Mouse (Mus musculus) erythroblast, embryonic 14.5 days (primary cell): Measurements from ENCODE around the gene Ppm1n. TPM values are rescaled to one million over a fixed set of nuclear protein-coding genes. Genes with fewer than 3 reads are reported as not detected.
A peak's percentile ranks its signal among the peaks of the same experiment; 100 is the strongest.

Experiments
- H3K27me3 ChIP-seq: 2 replicates; pipeline ENCODE4 v1.6.1; 2012; ENCODE audit warnings: inconsistent platforms; ENCODE audit not compliant: control insufficient read depth
- H3K36me3 ChIP-seq: 2 replicates; pipeline ENCODE4 v1.6.1; 2012; ENCODE audit warnings: mild to moderate bottlenecking, inconsistent platforms; ENCODE audit not compliant: control insufficient read depth
- H3K4me1 ChIP-seq: 2 replicates; pipeline ENCODE4 v1.6.1; 2012; ENCODE audit warnings: inconsistent platforms; ENCODE audit not compliant: control insufficient read depth
- H3K4me3 ChIP-seq: replicated peaks from 2 replicates; pipeline ENCODE3; 2012; ENCODE audit warnings: moderate library complexity, mild to moderate bottlenecking, inconsistent platforms
- H3K9me3 ChIP-seq: 2 replicates; pipeline ENCODE4 v1.6.1; 2012; ENCODE audit warnings: low read length, inconsistent platforms, mixed read lengths; ENCODE audit not compliant: control insufficient read depth
- GATA1 ChIP-seq: IDR thresholded peaks from 2 replicates; pipeline ENCODE4 v1.6.1; 2012; ENCODE audit warnings: low read length, inconsistent platforms, mixed read lengths
- TAL1 ChIP-seq: IDR thresholded peaks from 3 replicates; pipeline ENCODE4 v1.6.1; 2012; ENCODE audit warnings: low read length, inconsistent platforms, mixed read lengths
- polyA plus RNA-seq: library from polyadenylated mRNA; stranded (reverse); fragments of >175 nt; gene quantifications from 2 replicates; pipeline ENCODE4 v1.2.3, GENCODE M21; 2012

The Ppm1n gene
- polyA plus RNA-seq, 1 experiment, result not detected

- Histone ChIP-seq H3K4me3 (no peak overlapping the region), H3K27me3 (no peaks in the 10 kb centered on the region), H3K36me3 (peaks cover 75% of the 10 kb centered on the region), H3K9me3 (no peaks in the 10 kb centered on the region), H3K4me1 (peaks cover 90% of the 10 kb centered on the region)
- no peak for TF ChIP-seq GATA1
- no peak for TF ChIP-seq TAL1
These were observed 45.2 kb downstream of the Ppm1n start for GRCm38 (mm10) chr7:19234652-19235051.

- peaks cover 65% of the 10 kb centered on the region for H3K36me3 ChIP-seq
- no peaks in the 10 kb centered on the region for H3K27me3 ChIP-seq
- no peaks in the 10 kb centered on the region for H3K9me3 ChIP-seq
- TF ChIP-seq TAL1, result no peak
- no peak for TF ChIP-seq GATA1
- peaks cover 81% of the 10 kb centered on the region for H3K4me1 ChIP-seq
- H3K4me3 ChIP-seq, result no peak overlapping the region
These were observed 48.0 kb downstream of the Ppm1n start for GRCm38 (mm10) chr7:19231849-19232248.

GRCm38 (mm10) chr7:19230899-19231298 lies 49.0 kb downstream of the Ppm1n start:
- Histone ChIP-seq H3K4me3 (no peak overlapping the region), H3K9me3 (no peaks in the 10 kb centered on the region), H3K4me1 (peaks cover 78% of the 10 kb centered on the region), H3K36me3 (peaks cover 60% of the 10 kb centered on the region), H3K27me3 (no peaks in the 10 kb centered on the region)
- no peak for TF ChIP-seq TAL1
- TF ChIP-seq GATA1, result no peak

- Histone ChIP-seq H3K4me3 (peak overlapping the region; percentile 73), H3K9me3 (no peaks in the 10 kb centered on the region), H3K27me3 (no peaks in the 10 kb centered on the region), H3K36me3 (peaks cover 63% of the 10 kb centered on the region), H3K4me1 (peaks cover 78% of the 10 kb centered on the region)
- TF ChIP-seq GATA1 (no peak), TAL1 (no peak)
These were observed 49.8 kb downstream of the Ppm1n start for GRCm38 (mm10) chr7:19230041-19230580.

GRCm38 (mm10) chr7:19229404-19229803 lies 50.5 kb downstream of the Ppm1n start:
- TF ChIP-seq TAL1 (no peak), GATA1 (no peak)
- Histone ChIP-seq H3K36me3 (peaks cover 62% of the 10 kb centered on the region), H3K4me1 (peaks cover 79% of the 10 kb centered on the region), H3K4me3 (peak overlapping the region; percentile 73), H3K27me3 (no peaks in the 10 kb centered on the region), H3K9me3 (no peaks in the 10 kb centered on the region)

GRCm38 (mm10) chr7:19228793-19229148 lies 51.1 kb downstream of the Ppm1n start:
- H3K27me3 ChIP-seq, result no peaks in the 10 kb centered on the region
- H3K36me3 ChIP-seq, result peaks cover 63% of the 10 kb centered on the region
- peaks cover 83% of the 10 kb centered on the region for H3K4me1 ChIP-seq
- H3K4me3 ChIP-seq, result peak overlapping the region; percentile 73
- TF ChIP-seq GATA1 (no peak), TAL1 (no peak)
- no peaks in the 10 kb centered on the region for H3K9me3 ChIP-seq

- Histone ChIP-seq H3K9me3 (no peaks in the 10 kb centered on the region), H3K4me3 (peak within 1 kb of the TSS; percentile 73), H3K4me1 (peaks cover 87% of the 10 kb centered on the region), H3K36me3 (peaks cover 61% of the 10 kb centered on the region), H3K27me3 (no peaks in the 10 kb centered on the region)
- no peak for TF ChIP-seq GATA1
- TF ChIP-seq TAL1, result no peak
These were observed 51.7 kb downstream of the Ppm1n start, which contains the start of gene Opa3 for GRCm38 (mm10) chr7:19227883-19228792. Opa3 (plus strand) TSS chr7:19228334.

GRCm38 (mm10) chr7:19226817-19227797 lies 52.8 kb downstream of the Ppm1n start:
- no peaks in the 10 kb centered on the region for H3K27me3 ChIP-seq

More at GRCm38 (mm10) chr7:19226817-19227797, 52.8 kb downstream of the Ppm1n start:
- Histone ChIP-seq H3K4me1 (peaks cover 87% of the 10 kb centered on the region), H3K9me3 (no peaks in the 10 kb centered on the region), H3K4me3 (peak overlapping the region; percentile 73), H3K36me3 (peaks cover 61% of the 10 kb centered on the region)
- TF ChIP-seq TAL1 (no peak), GATA1 (no peak)

Other genes with a start within 250 kb of the Ppm1n start
- gene Rsph6a, start 225.4 kb downstream of the Ppm1n start, polyA plus RNA-seq, result 0.06 TPM in 1 of 2 replicates, not detected in the other
- gene Dmwd, start 203.8 kb downstream of the Ppm1n start, polyA plus RNA-seq, result 8.5 and 10.2 TPM in 2 replicates
- 6.0 TPM in 2 replicates for gene Dmpk, start 196.2 kb downstream of the Ppm1n start, polyA plus RNA-seq
- 0.23 and 0.34 TPM in 2 replicates for gene Six5, start 185.5 kb downstream of the Ppm1n start, polyA plus RNA-seq
- 0.05 TPM in 1 of 2 replicates, not detected in the other for gene Gm4969, start 161.7 kb downstream of the Ppm1n start, polyA plus RNA-seq
- 1.9 TPM in 2 replicates for gene Fbxo46, start 160.2 kb downstream of the Ppm1n start, polyA plus RNA-seq
- gene Qpctl, start 130.8 kb downstream of the Ppm1n start, polyA plus RNA-seq, result 0.61 and 0.66 TPM in 2 replicates
- gene Snrpd2, start 130.3 kb downstream of the Ppm1n start, polyA plus RNA-seq, result 9.5 and 12.3 TPM in 2 replicates
- not detected in 2 replicates for gene Gipr, start 113.9 kb downstream of the Ppm1n start, polyA plus RNA-seq
- gene Eml2, start 103.6 kb downstream of the Ppm1n start, polyA plus RNA-seq, result 0.25 and 0.57 TPM in 2 replicates
- not detected in 2 replicates for gene Gpr4, start 67.5 kb downstream of the Ppm1n start, polyA plus RNA-seq
- 2.1 and 2.3 TPM in 2 replicates for gene Opa3, start 51.7 kb downstream of the Ppm1n start, polyA plus RNA-seq
- gene Vasp, start 8.2 kb downstream of the Ppm1n start, polyA plus RNA-seq, result 17.7 TPM in 2 replicates
- gene Rtn2, start 2.6 kb upstream of the Ppm1n start, polyA plus RNA-seq, result 0.29 and 0.44 TPM in 2 replicates
- 7.8 and 8.8 TPM in 2 replicates for gene Fosb, start 30.0 kb upstream of the Ppm1n start, polyA plus RNA-seq
- gene Ercc1, start 64.7 kb upstream of the Ppm1n start, polyA plus RNA-seq, result 3.4 and 3.6 TPM in 2 replicates
- gene Cd3eap, start 79.4 kb upstream of the Ppm1n start, polyA plus RNA-seq, result 0.70 and 0.83 TPM in 2 replicates
- 0.96 and 1.0 TPM in 2 replicates for gene Ppp1r13l, start 79.7 kb upstream of the Ppm1n start, polyA plus RNA-seq
- 1.4 and 1.6 TPM in 2 replicates for gene Ercc2, start 101.9 kb upstream of the Ppm1n start, polyA plus RNA-seq
- not detected in 2 replicates for gene Klc3, start 124.0 kb upstream of the Ppm1n start, polyA plus RNA-seq
- not detected in 2 replicates for gene Ckm, start 124.7 kb upstream of the Ppm1n start, polyA plus RNA-seq
- gene Mark4, start 178.8 kb upstream of the Ppm1n start, polyA plus RNA-seq, result 0.45 and 0.52 TPM in 2 replicates
- gene Exoc3l2, start 183.3 kb upstream of the Ppm1n start, polyA plus RNA-seq, result 0.01 and 0.04 TPM in 2 replicates
- 0.46 and 0.49 TPM in 2 replicates for gene Bloc1s3, start 228.3 kb upstream of the Ppm1n start, polyA plus RNA-seq
- gene Trappc6a, start 228.3 kb upstream of the Ppm1n start, polyA plus RNA-seq, result 10.9 and 13.1 TPM in 2 replicates
- gene Nkpd1, start 237.8 kb upstream of the Ppm1n start, polyA plus RNA-seq, result 0.02 TPM in 1 of 2 replicates, not detected in the other